17 mouse cellular contexts compared by ENCODE assay signal in genomic region chr4:149800172-149800464, GRCm38 (mm10). TPM values are rescaled to one million over a fixed set of nuclear protein-coding genes. Genes with fewer than 3 reads are reported as not detected.
A peak's percentile ranks its signal among the peaks of the same experiment; 100 is the strongest.
DNase-seq lines count a peak whose midpoint lies in the region; ATAC-seq and TF ChIP-seq lines count a peak whose summit lies in the region.
"Had no signal": no experiment of that assay in that cellular context is flagged by ENCODE, and none has a peak within 500 bp of the region (broad histone marks: within the 10 kb centered on the region; RNA-seq: fewer than 3 reads in every experiment).

No protein-coding gene starts in this region.

- H3K9ac ChIP-seq in hindbrain, embryonic 16.5 days (ENCODE audit: low read depth, low read length) = no peak overlapping the region
- H3K9ac ChIP-seq in liver, postnatal 0 days (replicated peaks) = no peak overlapping the region
- H3K9ac ChIP-seq: midbrain, embryonic 12.5 days had no signal

- H3K27ac ChIP-seq in hindbrain, embryonic 10.5 days = peak overlapping the region; percentile 46
- no peak overlapping the region for H3K27ac ChIP-seq in hindbrain, embryonic 16.5 days (ENCODE audit: low read depth, low read length)
- H3K27ac ChIP-seq in brown adipose tissue, adult 24 weeks (replicated peaks; ENCODE audit: low read depth, low read length) = peak overlapping the region; percentile 27; the same call in 1 of the 2 replicates
- peak overlapping the region; percentile 95 for H3K27ac ChIP-seq in liver, postnatal 0 days (ENCODE audit: low read depth)
- H3K27ac ChIP-seq: midbrain, embryonic 12.5 days had no signal

- H3K9me3 ChIP-seq in hindbrain, embryonic 10.5 days = no peaks in the 10 kb centered on the region
- H3K9me3 ChIP-seq in hindbrain, embryonic 16.5 days (ENCODE audit: control insufficient read depth, low read length) = no peaks in the 10 kb centered on the region
- H3K9me3 ChIP-seq in liver, postnatal 0 days (ENCODE audit: low read length) = no peaks in the 10 kb centered on the region
- H3K9me3 ChIP-seq: midbrain, embryonic 12.5 days had no signal

- no peak for ATAC-seq in hindbrain, embryonic 16.5 days
- peak; percentile 49 for ATAC-seq in liver, postnatal 0 days
- ATAC-seq in megakaryocyte, adult 5-6 weeks (ENCODE audit: poor library complexity, severe bottlenecking) = no peak
- ATAC-seq: forebrain, embryonic 16.5 days; inflammation-experienced regulatory T-cells, adult 6 months; Patski had no signal

- WGBS in hindbrain, embryonic 10.5 days = 88% methylated on average over 6 of the region's 6 CpGs
- WGBS in hindbrain, embryonic 16.5 days = 89% methylated on average over 6 of the region's 6 CpGs
- WGBS in liver, postnatal 0 days (ENCODE audit: insufficient replicate concordance) = 55% methylated on average over 6 of the region's 6 CpGs

- H3K27me3 ChIP-seq in hindbrain, embryonic 10.5 days (ENCODE audit: insufficient read depth, poor library complexity, severe bottlenecking) = peaks cover 33% of the 10 kb centered on the region
- H3K27me3 ChIP-seq in hindbrain, embryonic 16.5 days (replicated peaks; ENCODE audit: control insufficient read depth, insufficient read depth, low read length) = no peaks in the 10 kb centered on the region
- H3K27me3 ChIP-seq in liver, postnatal 0 days (ENCODE audit: insufficient read depth, low read length) = no peaks in the 10 kb centered on the region
- H3K27me3 ChIP-seq: Patski had no signal

- H3K4me3 ChIP-seq in hindbrain, embryonic 10.5 days = no peak overlapping the region
- no peak overlapping the region for H3K4me3 ChIP-seq in hindbrain, embryonic 16.5 days (ENCODE audit: low read length)
- no peak overlapping the region for H3K4me3 ChIP-seq in brown adipose tissue, adult 24 weeks (ENCODE audit: insufficient read depth, low read depth, low read length)
- no peak overlapping the region for H3K4me3 ChIP-seq in liver, postnatal 0 days (ENCODE audit: low read depth, low read length)
- H3K4me3 ChIP-seq: midbrain, embryonic 12.5 days had no signal

- no peak overlapping the region for H3K4me2 ChIP-seq in hindbrain, embryonic 16.5 days (ENCODE audit: low read length)
- no peak overlapping the region for H3K4me2 ChIP-seq in liver, postnatal 0 days (ENCODE audit: low read depth, low read length)
- H3K4me2 ChIP-seq: midbrain, embryonic 12.5 days had no signal

- no peak for DNase-seq in hindbrain, embryonic 10.5 days (ENCODE audit: low spot score)
- DNase-seq in ovary, postnatal 36 days (ENCODE audit: low spot score) = peak; percentile 49
- no peak for DNase-seq in ovary, postnatal 14 days (ENCODE audit: low spot score)
- peak; percentile 59 for DNase-seq in liver, postnatal 0 days
- no peak for DNase-seq in cerebellum, postnatal 14 days
- DNase-seq: cerebellum, adult 2 months; gastrocnemius, postnatal 10 days; kidney, postnatal 4 days; retina, postnatal 1 day; thymus, adult 18-20 months had no signal

- TF ChIP-seq EP300 in liver, postnatal 0 days (IDR thresholded peaks at IDR 0.05; ENCODE audit: low read depth) = peak; percentile 70; the same call in 1 of the 2 replicates

- H3K4me1 ChIP-seq in hindbrain, embryonic 10.5 days (replicated peaks) = peaks cover 68% of the 10 kb centered on the region
- no peaks in the 10 kb centered on the region for H3K4me1 ChIP-seq in hindbrain, embryonic 16.5 days (ENCODE audit: control insufficient read depth, insufficient read depth, low read depth, low read length)
- peaks cover 11% of the 10 kb centered on the region; the same call in 1 of the 2 replicates for H3K4me1 ChIP-seq in brown adipose tissue, adult 24 weeks (ENCODE audit: control insufficient read depth, insufficient read depth, insufficient read length, low read length)
- peaks cover 14% of the 10 kb centered on the region for H3K4me1 ChIP-seq in liver, postnatal 0 days (ENCODE audit: insufficient read depth)

- no peak for TF ChIP-seq CTCF in liver, postnatal 0 days (IDR thresholded peaks at IDR 0.05; ENCODE audit: low read depth)

- H3K36me3 ChIP-seq in hindbrain, embryonic 10.5 days = no peaks in the 10 kb centered on the region
- H3K36me3 ChIP-seq in hindbrain, embryonic 16.5 days (ENCODE audit: control insufficient read depth, insufficient read depth, low read length) = no peaks in the 10 kb centered on the region
- no peaks in the 10 kb centered on the region for H3K36me3 ChIP-seq in liver, postnatal 0 days (replicated peaks; ENCODE audit: insufficient read depth, low read length)
- H3K36me3 ChIP-seq: midbrain, embryonic 12.5 days had no signal

RNA-seq across cellular contexts. Expression of gene Slc25a33, which starts 26.0 kb away (rescaled TPM):
- 19.1 and 20.3 TPM in 2 replicates for polyA plus RNA-seq in hindbrain, embryonic 10.5 days (2016; fragmentation: Nextera tagmentation; extraction: Ambion mirVana)
- polyA plus RNA-seq in hindbrain, embryonic 16.5 days (2015; fragmentation: Nextera tagmentation; extraction: Ambion mirVana) = 33.2 and 37.2 TPM in 2 replicates
- 24.0 and 24.2 TPM in 2 replicates for polyA plus RNA-seq in brown adipose tissue, adult 24 weeks (2012; ENCODE audit: insufficient read depth, insufficient read length, missing spikeins)
- polyA plus RNA-seq in liver, postnatal 0 days (2015; fragmentation: Nextera tagmentation; extraction: Ambion mirVana) = 52.2 and 53.2 TPM in 2 replicates
- total RNA-seq in megakaryocyte, adult 5-6 weeks (2015) = 1.7 and 2.3 TPM in 2 replicates
- 1.1 and 1.7 TPM in 2 replicates for total RNA-seq in megakaryocyte, adult 5-6 weeks (2017)

Comparison
In these comparisons a context has a peak if more than half of its experiments do, and no peak if none do; other contexts are left out.
1. DNase-seq: peak in ovary, postnatal 36 days (single experiment) and liver, postnatal 0 days (single experiment); none in hindbrain, embryonic 10.5 days (single experiment), ovary, postnatal 14 days (single experiment) and cerebellum, postnatal 14 days (0 of 2).